Mouse (Mus musculus): ENCODE data around the gene Rabgap1l.

DNA sequence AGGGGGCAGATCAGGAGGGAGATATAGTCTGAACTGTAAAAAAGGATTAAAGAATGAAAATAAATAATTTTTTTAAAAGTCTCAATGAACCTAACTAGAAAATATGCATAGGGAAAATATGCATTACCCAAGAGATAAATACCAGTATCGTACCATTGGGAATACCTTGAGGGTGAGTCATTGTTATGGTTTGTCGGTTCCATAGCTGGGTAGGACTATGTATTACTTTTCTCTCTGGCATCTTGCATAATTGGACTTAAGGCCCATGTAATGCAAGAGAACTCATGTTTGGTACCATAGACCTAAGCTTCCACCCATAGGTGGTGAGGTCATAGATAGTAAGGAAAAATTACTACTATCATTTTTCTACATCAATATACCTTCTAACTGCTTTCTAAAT is 88.4 kb downstream of the Rabgap1l start:
- TF ChIP-seq CTCF (IDR thresholded peaks at IDR 0.05), result no peak
- no peak for TF ChIP-seq EP300 (IDR thresholded peaks at IDR 0.05; ENCODE audit: insufficient read depth, low read depth, low read length)
